Mouse (Mus musculus) olfactory bulb, adult 2 months (tissue): ENCODE data around the gene Snrpd2.

ENCODE experiments used
- CTCF ChIP-seq: fragments of 200-500 bp; IDR thresholded peaks from 2 replicates; pipeline ENCODE4 v1.5.1; 2012; ENCODE audit warnings: low read depth, mild to moderate bottlenecking, low read length, moderate library complexity; ENCODE audit not compliant: insufficient read depth
- POLR2A ChIP-seq: fragments of 200-500 bp; IDR thresholded peaks from 2 replicates; pipeline ENCODE4 v1.6.1; 2012; ENCODE audit warnings: mild to moderate bottlenecking, low read depth, low read length, moderate library complexity; ENCODE audit not compliant: insufficient read depth

DNA sequence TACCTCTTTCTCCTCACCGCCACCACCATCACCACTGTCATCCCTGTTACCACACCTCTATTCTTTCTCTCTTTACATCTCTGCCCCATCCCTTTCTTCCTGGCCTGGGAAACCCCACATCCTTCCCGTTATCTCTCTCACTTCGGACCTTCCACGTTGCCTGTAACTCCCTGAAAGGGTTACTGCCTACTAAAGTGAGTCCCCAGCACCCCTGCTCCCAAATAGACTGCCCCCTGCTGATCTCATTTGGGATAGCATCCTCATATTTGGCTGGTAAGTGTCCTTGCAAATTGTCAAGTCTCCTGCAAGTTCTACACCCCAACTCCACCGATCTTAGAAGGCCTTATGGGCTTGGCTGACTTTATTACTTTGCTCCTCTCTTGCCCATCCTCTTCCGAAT lies 47.2 kb downstream of the Snrpd2 start:
- TF ChIP-seq CTCF: peak; percentile 52; the same call in 1 of the 2 replicates
- no peak for TF ChIP-seq POLR2A
